Mouse (Mus musculus) MEL (cell line): ENCODE measurements around the gene Vwa8. TPM values are rescaled to one million over a fixed set of nuclear protein-coding genes. Genes with fewer than 3 reads are reported as not detected.

Source experiments
- DNase-seq: peaks from one replicate; pipeline ENCODE4 v3.0.0; 2011; ENCODE audit warnings: low read depth, low spot score
- H3K27ac ChIP-seq: 2 replicates; pipeline ENCODE4 v1.5.1; 2012; ENCODE audit warnings: low read depth, mild to moderate bottlenecking, control low read depth, low read length, moderate library complexity; ENCODE audit not compliant: control insufficient read depth
- H3K27me3 ChIP-seq, 2 experiments: fragments of 150-350 bp in 1 of 2; sonication (generic) in 1 of 2; 2 replicates each; pipeline ENCODE4 v1.6.1; 2012; ENCODE audit warnings: low read length in 2 of 2, mild to moderate bottlenecking in 2 of 2, improper control_type of control experiment in 1 of 2, moderate library complexity in 1 of 2; ENCODE audit not compliant: insufficient read depth in 2 of 2, control insufficient read depth in 1 of 2
- H3K36me3 ChIP-seq, 2 experiments: 2 replicates each; pipeline ENCODE4 v1.6.1; 2012 to 2014; ENCODE audit warnings: low read length in 2 of 2, improper control_type of control experiment in 1 of 2, inconsistent platforms in 1 of 2, mild to moderate bottlenecking in 1 of 2; ENCODE audit not compliant: insufficient read depth in 2 of 2, control insufficient read depth in 1 of 2
- H3K4me1 ChIP-seq, 2 experiments: fragments of 150-350 bp in 1 of 2; sonication (generic) in 1 of 2; 2 replicates each; pipeline ENCODE4 v1.6.1; 2012; ENCODE audit warnings: low read length in 2 of 2, improper control_type of control experiment in 1 of 2, mild to moderate bottlenecking in 1 of 2; ENCODE audit not compliant: insufficient read depth in 2 of 2, control insufficient read depth in 1 of 2
- H3K4me3 ChIP-seq, 2 experiments: fragments of 150-350 bp in 1 of 2; sonication (generic) in 1 of 2; 2 replicates each; pipeline ENCODE4 v1.5.1; 2012; ENCODE audit warnings: low read depth in 2 of 2, low read length in 2 of 2, mild to moderate bottlenecking in 2 of 2, moderate library complexity in 2 of 2, control low read depth in 1 of 2, improper control_type of control experiment in 1 of 2; ENCODE audit not compliant: control insufficient read depth in 1 of 2, insufficient read depth in 1 of 2
- H3K79me2 ChIP-seq: 2 replicates; pipeline ENCODE4 v1.6.1; 2012; ENCODE audit warnings: mild to moderate bottlenecking, low read length, moderate library complexity; ENCODE audit not compliant: control insufficient read depth, poor library complexity, insufficient read depth
- H3K9ac ChIP-seq: 2 replicates; pipeline ENCODE4 v1.6.1; 2012; ENCODE audit warnings: low read depth, mild to moderate bottlenecking, control low read depth, low read length, moderate library complexity; ENCODE audit not compliant: control insufficient read depth, poor library complexity, severe bottlenecking
- H3K9me3 ChIP-seq: fragments of 150-350 bp; sonication (generic); replicated peaks from 2 replicates; pipeline ENCODE4 v1.6.1; 2012; ENCODE audit warnings: mild to moderate bottlenecking, low read length, improper control_type of control experiment, moderate library complexity; ENCODE audit not compliant: insufficient read depth
- BHLHE40 ChIP-seq: IDR thresholded peaks from 2 replicates; pipeline ENCODE4 v1.6.1; 2012; ENCODE audit warnings: low read depth, mild to moderate bottlenecking, inconsistent platforms, low read length, improper control_type of control experiment, borderline replicate concordance
- CHD1 ChIP-seq: IDR thresholded peaks from 2 replicates; pipeline ENCODE4 v1.6.1; 2012; ENCODE audit warnings: low read depth, mild to moderate bottlenecking, inconsistent platforms, low read length, improper control_type of control experiment
- CTCF ChIP-seq, 3 experiments: IDR thresholded peaks in 2 of 3; conservative IDR thresholded peaks in 1 of 3; 2 replicates each; pipeline ENCODE4 v1.5.1; 2011 to 2012; ENCODE audit warnings: low read length in 3 of 3, low read depth in 2 of 3, mild to moderate bottlenecking in 2 of 3, improper control_type of control experiment in 1 of 3, inconsistent platforms in 1 of 3, mixed read lengths in 1 of 3, moderate library complexity in 1 of 3; ENCODE audit not compliant: control insufficient read depth in 1 of 3, insufficient read depth in 1 of 3, poor library complexity in 1 of 3, severe bottlenecking in 1 of 3
- GABPA ChIP-seq: IDR thresholded peaks from 2 replicates; pipeline ENCODE4 v1.6.1; 2012; ENCODE audit warnings: low read depth, mild to moderate bottlenecking, inconsistent platforms, low read length, improper control_type of control experiment, moderate library complexity
- JUND ChIP-seq: IDR thresholded peaks from 2 replicates; pipeline ENCODE4 v1.6.1; 2011; ENCODE audit warnings: low read depth, mild to moderate bottlenecking, improper control_type of control experiment, low read length
- MAFK ChIP-seq: IDR thresholded peaks from 2 replicates; pipeline ENCODE4 v1.6.1; 2011; ENCODE audit warnings: low read depth, mild to moderate bottlenecking, low read length, improper control_type of control experiment, borderline replicate concordance
- MAX ChIP-seq: IDR thresholded peaks from 2 replicates; pipeline ENCODE4 v1.6.1; 2011; ENCODE audit warnings: low read length, improper control_type of control experiment
- MEF2A ChIP-seq: IDR thresholded peaks from 2 replicates; pipeline ENCODE4 v1.6.1; 2014; ENCODE audit warnings: low read depth, mild to moderate bottlenecking, inconsistent platforms, low read length, improper control_type of control experiment; ENCODE audit not compliant: poor library complexity, insufficient replicate concordance, severe bottlenecking; ENCODE audit errors: extremely low read depth
- MXI1 ChIP-seq: IDR thresholded peaks from 2 replicates; pipeline ENCODE4 v1.6.1; 2011; ENCODE audit warnings: mild to moderate bottlenecking, low read depth, low read length, improper control_type of control experiment
- NRF1 ChIP-seq: IDR thresholded peaks from 2 replicates; pipeline ENCODE4 v1.6.1; 2014; ENCODE audit warnings: low read depth, mild to moderate bottlenecking, inconsistent platforms, low read length, improper control_type of control experiment, moderate library complexity; ENCODE audit not compliant: poor library complexity, insufficient read depth, severe bottlenecking
- POLR2A ChIP-seq, 2 experiments: IDR thresholded peaks; 2 replicates each; pipeline ENCODE4 v1.6.1; 2011 to 2012; ENCODE audit warnings: low read length in 2 of 2, mild to moderate bottlenecking in 2 of 2, control low read depth in 1 of 2, improper control_type of control experiment in 1 of 2, low read depth in 1 of 2, moderate library complexity in 1 of 2; ENCODE audit not compliant: control insufficient read depth in 1 of 2, insufficient read depth in 1 of 2, poor library complexity in 1 of 2
- POLR2AphosphoS5 ChIP-seq: IDR thresholded peaks from 2 replicates; pipeline ENCODE4 v1.6.1; 2012; ENCODE audit warnings: low read depth, borderline replicate concordance, mild to moderate bottlenecking, inconsistent platforms, low read length, moderate library complexity, mixed read lengths
- RCOR1 ChIP-seq: IDR thresholded peaks from 2 replicates; pipeline ENCODE4 v1.6.1; 2012; ENCODE audit warnings: low read depth, mild to moderate bottlenecking, inconsistent platforms, low read length, improper control_type of control experiment
- SMC3 ChIP-seq: IDR thresholded peaks from 2 replicates; pipeline ENCODE4 v1.6.1; 2011; ENCODE audit warnings: low read depth, low read length, improper control_type of control experiment
- TAL1 ChIP-seq: IDR thresholded peaks from 2 replicates; pipeline ENCODE4 v1.6.1; 2012; ENCODE audit warnings: mild to moderate bottlenecking, inconsistent platforms, low read length, moderate library complexity, mixed read lengths
- TBP ChIP-seq: IDR thresholded peaks from 2 replicates; pipeline ENCODE4 v1.8.0; 2011; ENCODE audit warnings: low read depth, low read length, improper control_type of control experiment
- TCF12 ChIP-seq: IDR thresholded peaks from 2 replicates; pipeline ENCODE4 v1.6.1; 2014; ENCODE audit warnings: low read depth, mild to moderate bottlenecking, inconsistent platforms, low read length, improper control_type of control experiment, moderate library complexity
- UBTF ChIP-seq: IDR thresholded peaks from 2 replicates; pipeline ENCODE4 v1.6.1; 2012; ENCODE audit warnings: low read depth, mild to moderate bottlenecking, inconsistent platforms, low read length, improper control_type of control experiment, moderate library complexity, borderline replicate concordance; ENCODE audit not compliant: insufficient read depth
- USF1 ChIP-seq: IDR thresholded peaks from 2 replicates; pipeline ENCODE4 v1.6.1; 2014; ENCODE audit warnings: low read depth, mild to moderate bottlenecking, inconsistent platforms, low read length, improper control_type of control experiment, moderate library complexity
- USF2 ChIP-seq, 2 experiments: IDR thresholded peaks; 2 replicates each; pipeline ENCODE4 v1.6.1; 2011 to 2012; ENCODE audit warnings: improper control_type of control experiment in 2 of 2, low read length in 2 of 2, borderline replicate concordance in 1 of 2, inconsistent platforms in 1 of 2, low read depth in 1 of 2, mild to moderate bottlenecking in 1 of 2; ENCODE audit not compliant: insufficient read depth in 1 of 2
- ZKSCAN1 ChIP-seq: IDR thresholded peaks from 2 replicates; pipeline ENCODE4 v1.6.1; 2012; ENCODE audit warnings: low read depth, mild to moderate bottlenecking, inconsistent platforms, low read length, improper control_type of control experiment, moderate library complexity
- ZNF384 ChIP-seq: IDR thresholded peaks from 2 replicates; pipeline ENCODE4 v1.6.1; 2012; ENCODE audit warnings: low read depth, mild to moderate bottlenecking, inconsistent platforms, low read length, improper control_type of control experiment
- polyA plus RNA-seq, 2 experiments: library from polyadenylated mRNA; stranded (reverse) in 1 of 2; unstranded in 1 of 2; fragments of >175 nt in 1 of 2; fragments of >200 nt in 1 of 2; gene quantifications; 2 replicates each; pipeline versions ENCODE4 v1.2.1 to v1.2.4; 2012; ENCODE audit warnings: low replicate concordance in 2 of 2, low read depth in 1 of 2; ENCODE audit not compliant: insufficient read length in 2 of 2, insufficient read depth in 1 of 2, missing spikeins in 1 of 2
- total RNA-seq: library from RNA; depleted of rRNA; stranded (reverse); fragments of 300-350 nt; gene quantifications from 2 replicates; pipeline ENCODE4 v1.2.3, GENCODE M21; 2012

Gene Vwa8
- total and polyA plus RNA-seq, 3 experiments: 12.4 to 19.6 TPM; not detected in 1

- Histone ChIP-seq H3K36me3 (no peaks in the 10 kb centered on the region; a peak in 1 of 4 replicates), H3K4me1 (no peaks in the 10 kb centered on the region), H3K79me2 (no peaks in the 10 kb centered on the region), H3K27me3 (no peaks in the 10 kb centered on the region), H3K4me3 (no peak overlapping the region), H3K9ac (no peak overlapping the region), H3K27ac (no peak overlapping the region), H3K9me3 (no peaks in the 10 kb centered on the region)
- no peak for TF ChIP-seq BHLHE40
- no peak for TF ChIP-seq MEF2A
- TF ChIP-seq ZNF384: no peak
- no peak for TF ChIP-seq TBP
- TF ChIP-seq ZKSCAN1: no peak
- TF ChIP-seq CHD1: no peak
- no peak for TF ChIP-seq RCOR1
- TF ChIP-seq MAX: no peak
- no peak for TF ChIP-seq MAFK
- TF ChIP-seq UBTF: no peak
- TF ChIP-seq CTCF (IDR thresholded peaks at IDR 0.05 in 2 of 3, conservative IDR thresholded peaks at IDR 0.05 in 1 of 3; ENCODE audit: control insufficient read depth in 1 of 3, insufficient read depth in 1 of 3, low read depth in 2 of 3, low read length in 3 of 3, poor library complexity in 1 of 3, severe bottlenecking in 1 of 3): no peak
- no peak for TF ChIP-seq POLR2A (IDR thresholded peaks at IDR 0.05; ENCODE audit: control insufficient read depth in 1 of 2, insufficient read depth in 1 of 2, low read depth in 1 of 2, low read length in 2 of 2, poor library complexity in 1 of 2)
- TF ChIP-seq JUND: no peak
- TF ChIP-seq SMC3: no peak
- no peak for TF ChIP-seq NRF1
- no peak for TF ChIP-seq USF1
- TF ChIP-seq TAL1: no peak
- no peak for DNase-seq
Observed at GRCm38 (mm10) chr14:79177754-79178153, 328.9 kb downstream of the Vwa8 start.

- no peaks in the 10 kb centered on the region for H3K9me3 ChIP-seq
- H3K27ac ChIP-seq: no peak overlapping the region
- H3K79me2 ChIP-seq: no peaks in the 10 kb centered on the region
- TF ChIP-seq POLR2AphosphoS5 (no peak), TCF12 (no peak), USF2 (IDR thresholded peaks at IDR 0.05; ENCODE audit: borderline replicate concordance in 1 of 2, insufficient read depth in 1 of 2, low read depth in 1 of 2, low read length in 2 of 2) (no peak), SMC3 (no peak), BHLHE40 (no peak), MEF2A (no peak), NRF1 (no peak), MAX (no peak), MXI1 (no peak), GABPA (no peak)
- DNase-seq: no peak
- H3K9ac ChIP-seq: no peak overlapping the region
- H3K4me3 ChIP-seq: no peak overlapping the region
- no peaks in the 10 kb centered on the region for H3K27me3 ChIP-seq
- H3K4me1 ChIP-seq: no peaks in the 10 kb centered on the region
- no peaks in the 10 kb centered on the region; a peak in 1 of 4 replicates for H3K36me3 ChIP-seq
Observed at GRCm38 (mm10) chr14:79178247-79178646, 329.4 kb downstream of the Vwa8 start.
